Mouse (Mus musculus) B cell, adult 2 months (primary cell): ENCODE results near the gene Dclk2.

Experiments
- DNase-seq, 2 experiments: peaks; one replicate each; pipeline ENCODE4 v3.0.0; 2022

The Dclk2 gene

GRCm38 (mm10) chr3:86887512-86887911 lies 33.1 kb downstream of the Dclk2 start:
- DNase-seq = no peak

- DNase-seq = no peak
Observed at GRCm38 (mm10) chr3:86885180-86885579, 35.5 kb downstream of the Dclk2 start.

- DNase-seq = no peak
Observed at GRCm38 (mm10) chr3:86884481-86884880, 36.2 kb downstream of the Dclk2 start.

GRCm38 (mm10) chr3:86883985-86884384 lies 36.7 kb downstream of the Dclk2 start:
- no peak for DNase-seq

- no peak for DNase-seq
Observed at GRCm38 (mm10) chr3:86875912-86876311, 44.7 kb downstream of the Dclk2 start.

GRCm38 (mm10) chr3:86873092-86873600 lies 47.5 kb downstream of the Dclk2 start:
- no peak for DNase-seq

- no peak for DNase-seq
Observed at GRCm38 (mm10) chr3:86870952-86871351, 49.7 kb downstream of the Dclk2 start.

- DNase-seq = no peak
Observed at GRCm38 (mm10) chr3:86870411-86870810, 50.2 kb downstream of the Dclk2 start.

GRCm38 (mm10) chr3:86868721-86869120 lies 51.9 kb downstream of the Dclk2 start:
- DNase-seq = no peak

- DNase-seq = no peak
Observed at GRCm38 (mm10) chr3:86863327-86864008, 57.2 kb downstream of the Dclk2 start.

- DNase-seq = no peak
Observed at GRCm38 (mm10) chr3:86862939-86863311, 57.7 kb downstream of the Dclk2 start.

- DNase-seq = no peak
Observed at GRCm38 (mm10) chr3:86862245-86862938, 58.3 kb downstream of the Dclk2 start.

GRCm38 (mm10) chr3:86859791-86860190 lies 60.9 kb downstream of the Dclk2 start:
- DNase-seq = no peak

- DNase-seq = no peak
Observed at GRCm38 (mm10) chr3:86858699-86859098, 62.0 kb downstream of the Dclk2 start.

GRCm38 (mm10) chr3:86857833-86858398 lies 62.7 kb downstream of the Dclk2 start:
- DNase-seq = no peak

GRCm38 (mm10) chr3:86852867-86853266 lies 67.8 kb downstream of the Dclk2 start:
- no peak for DNase-seq

GRCm38 (mm10) chr3:86851131-86851530 lies 69.5 kb downstream of the Dclk2 start:
- DNase-seq = no peak

GRCm38 (mm10) chr3:86850394-86851030 lies 70.1 kb downstream of the Dclk2 start:
- DNase-seq = no peak

GRCm38 (mm10) chr3:86849337-86849736 lies 71.3 kb downstream of the Dclk2 start:
- no peak for DNase-seq

GRCm38 (mm10) chr3:86847536-86847935 lies 73.1 kb downstream of the Dclk2 start:
- DNase-seq = no peak

GRCm38 (mm10) chr3:86846036-86846435 lies 74.6 kb downstream of the Dclk2 start:
- no peak for DNase-seq

- peak in 1 of 2 experiments; percentile 15 for DNase-seq
Observed at GRCm38 (mm10) chr3:86845578-86845977, 75.1 kb downstream of the Dclk2 start.

- DNase-seq = peak; percentile 32 to 38
Observed at GRCm38 (mm10) chr3:86844804-86845481, 75.7 kb downstream of the Dclk2 start.
